Mouse (Mus musculus) Muller cell, postnatal 12 days (primary cell): ENCODE results near the gene Prim2.
"Not testable (repeated sequence)": the region's sequence is repeated elsewhere in the genome, so short reads cannot be mapped to it uniquely, and the experiment has no call there.

Source experiments
- DNase-seq: peaks from one replicate; pipeline ENCODE4 v3.0.0-alpha.2; 2015; ENCODE audit errors: inconsistent ontology term

Gene Prim2

GRCm38 (mm10) chr1:33650875-33651274, 18.7 kb downstream of the Prim2 start:
- no peak for DNase-seq

DNA sequence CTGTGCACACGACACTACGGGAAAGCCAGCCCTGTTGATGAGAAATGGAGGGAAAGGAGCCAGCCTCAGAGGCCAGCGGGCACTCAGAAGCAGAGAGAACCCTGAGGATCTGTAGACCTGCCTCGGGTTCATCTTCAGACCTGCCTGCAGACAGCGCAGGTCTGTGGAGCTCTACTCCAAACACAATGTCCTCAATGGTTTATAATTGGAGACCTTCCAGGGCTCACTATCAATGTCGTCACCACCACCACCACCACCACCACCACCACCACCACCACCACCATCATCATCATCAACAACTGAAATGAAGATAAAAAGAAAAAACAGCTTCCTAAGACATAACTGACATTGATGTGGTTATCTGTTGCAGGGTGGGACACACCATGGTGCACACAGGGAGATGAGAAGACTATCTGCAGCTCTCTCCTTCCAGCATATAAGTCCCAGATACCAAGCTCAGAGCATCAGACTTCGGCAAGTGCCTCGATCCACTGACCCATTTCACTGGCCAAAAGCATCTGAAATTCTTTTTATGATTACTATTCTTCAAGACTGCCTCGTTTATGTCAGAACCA, 20.0 kb downstream of the Prim2 start:
- no peak for DNase-seq

DNA sequence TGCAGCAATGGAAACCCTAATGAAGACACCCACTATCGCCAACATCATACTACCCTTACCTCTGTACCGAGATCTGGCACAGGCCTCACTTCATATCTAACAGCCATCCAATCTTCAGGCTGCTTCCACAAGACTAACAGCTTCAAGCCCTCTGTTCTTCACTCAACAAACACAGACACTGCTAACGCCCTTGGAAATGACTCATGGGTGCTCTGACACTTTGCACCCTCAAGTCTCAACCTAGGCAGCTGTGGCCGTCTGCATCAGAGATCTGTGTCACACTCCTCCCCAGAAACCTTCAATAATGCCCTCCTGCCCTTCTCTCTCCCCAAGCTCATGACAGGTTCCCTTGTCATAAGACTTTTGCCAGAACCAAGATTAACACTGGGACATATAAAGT, 20.6 kb downstream of the Prim2 start:
- DNase-seq = no peak

DNA sequence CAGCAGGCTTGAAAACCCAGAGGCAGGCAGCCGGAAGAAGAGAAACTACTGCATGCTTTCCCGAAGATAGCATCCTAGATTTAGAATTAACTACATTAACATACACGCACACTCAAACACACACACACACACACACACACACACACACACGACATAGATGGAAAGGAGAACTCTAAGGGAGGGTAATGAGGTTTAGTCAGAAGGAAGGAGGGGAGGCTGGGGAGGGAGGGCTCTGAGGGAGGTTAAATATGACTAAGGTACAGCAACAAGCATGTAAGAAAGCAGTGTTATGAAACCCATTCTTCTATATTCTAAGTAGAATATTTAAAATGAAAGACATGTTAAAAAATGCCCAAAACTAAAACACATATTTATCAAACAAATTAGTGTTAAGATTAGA, 21.9 kb downstream of the Prim2 start:
- no peak for DNase-seq

DNA sequence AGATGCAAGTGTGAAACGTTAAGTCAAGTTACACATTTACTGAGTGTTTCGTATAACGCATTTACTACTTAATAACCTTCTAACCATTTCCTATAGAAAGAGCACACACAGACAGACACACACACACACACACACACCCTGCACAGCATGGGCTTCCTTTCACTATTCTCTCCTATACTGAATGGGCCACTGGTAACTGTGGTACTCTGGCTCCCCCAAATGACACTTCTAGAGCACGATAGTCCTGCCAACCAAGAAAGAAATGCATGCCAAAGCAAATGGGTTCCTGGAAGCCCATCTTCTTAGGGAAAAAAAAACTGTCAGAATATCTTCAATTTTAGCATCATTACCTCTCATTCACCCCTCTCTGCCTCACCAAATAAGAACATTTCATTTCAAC, 22.4 kb downstream of the Prim2 start:
- peak; percentile 9 for DNase-seq

DNA sequence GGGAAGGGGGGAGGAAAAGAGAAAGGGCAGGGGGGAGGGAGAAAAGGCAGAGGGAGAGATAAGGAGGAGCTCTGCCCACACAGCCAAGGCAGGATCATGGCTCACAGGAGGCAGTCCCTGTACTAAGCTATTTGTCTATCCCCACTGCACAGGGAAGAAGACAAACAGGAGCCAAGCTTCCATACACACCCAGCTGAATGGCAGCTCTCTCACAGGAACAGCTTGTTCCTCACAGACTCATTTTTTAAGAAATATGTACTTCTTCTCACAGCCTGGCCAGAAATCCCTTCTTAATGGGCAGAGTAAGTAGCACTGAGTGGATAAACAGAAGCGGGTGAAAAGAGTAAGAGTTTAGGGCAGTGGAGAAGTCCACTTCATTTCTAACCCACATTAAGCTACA, 23.9 kb downstream of the Prim2 start:
- no peak for DNase-seq

- DNase-seq = no peak
These were observed 28.5 kb downstream of the Prim2 start for GRCm38 (mm10) chr1:33641139-33641538.

- no peak for DNase-seq
These were observed 29.5 kb downstream of the Prim2 start for GRCm38 (mm10) chr1:33640089-33640488.

DNA sequence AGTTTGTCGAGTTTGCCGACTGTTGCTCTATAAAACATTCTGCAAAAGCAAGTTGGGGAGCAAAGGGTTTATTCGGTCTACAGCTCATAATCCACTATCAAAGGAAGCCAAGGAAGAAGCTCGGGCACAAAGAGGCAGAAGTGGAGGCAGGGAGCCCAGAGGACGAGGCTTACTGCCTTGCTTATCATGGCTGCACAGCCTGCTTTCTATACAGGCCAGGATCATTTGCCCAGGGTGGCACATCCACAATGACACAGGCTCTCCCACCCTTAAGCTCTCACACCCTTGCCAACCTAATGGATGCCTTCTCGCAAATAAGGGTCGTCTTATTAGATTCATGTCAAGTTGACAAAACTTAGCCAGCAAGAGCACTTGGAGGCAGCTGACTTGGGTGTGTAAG, 30.4 kb downstream of the Prim2 start:
- no peak for DNase-seq

- DNase-seq = no peak
These were observed 31.8 kb downstream of the Prim2 start for GRCm38 (mm10) chr1:33637827-33638226.

DNA sequence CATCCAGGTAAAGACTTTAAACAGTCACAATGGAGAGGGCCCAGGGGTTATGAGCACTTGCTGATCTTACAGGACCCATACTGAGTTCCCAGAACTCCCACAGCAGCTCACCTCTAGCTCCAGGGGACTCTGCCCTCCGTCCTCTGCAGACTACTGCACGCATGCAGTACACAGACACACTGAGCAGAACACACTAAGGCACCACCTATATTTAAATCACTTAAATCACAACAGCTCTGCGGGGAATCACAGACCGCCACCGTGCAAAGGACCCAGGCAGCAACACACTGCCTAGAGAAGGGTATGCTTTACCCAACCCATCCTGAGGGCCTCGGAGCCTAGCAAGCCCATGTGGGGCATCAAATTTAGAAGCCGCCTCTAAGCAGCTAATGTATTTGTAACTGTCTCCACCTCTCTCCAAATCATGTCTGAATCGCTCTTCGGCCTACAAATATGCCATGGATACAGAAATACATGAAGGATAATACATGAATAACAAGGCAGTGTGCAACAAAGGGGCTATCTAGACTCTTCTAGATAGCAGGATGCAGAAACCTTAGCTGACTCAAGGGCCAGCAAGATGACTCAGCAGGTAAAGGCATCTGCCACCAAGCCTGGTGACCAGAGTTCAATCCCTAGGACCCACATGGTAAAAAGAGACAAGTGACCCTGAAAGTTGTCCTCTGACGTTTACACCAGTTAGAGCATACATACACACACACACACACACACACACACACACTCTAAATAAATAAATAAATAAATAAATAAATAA, 33.0 kb downstream of the Prim2 start:
- no peak for DNase-seq

GRCm38 (mm10) chr1:33631002-33631618, 38.5 kb downstream of the Prim2 start:
- DNase-seq = not testable (repeated sequence)

DNA sequence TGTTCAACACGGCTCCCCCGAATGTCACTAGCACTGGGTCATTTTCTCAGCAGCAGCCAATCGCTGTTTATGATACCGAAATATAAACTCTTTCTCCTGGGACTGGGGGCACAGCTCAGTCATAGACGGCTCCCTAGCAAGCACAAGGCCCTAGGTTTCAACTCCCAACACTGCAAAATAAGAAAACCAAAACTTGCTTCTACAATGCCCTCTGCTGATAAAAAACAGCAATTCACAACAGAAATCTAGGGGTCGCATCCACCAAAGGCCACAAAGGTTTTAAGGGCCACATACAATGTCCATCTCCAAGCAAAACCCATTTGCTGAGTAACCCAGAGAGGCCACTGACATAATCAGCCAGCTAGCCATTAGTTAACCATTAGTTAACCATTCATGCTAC, 41.8 kb downstream of the Prim2 start:
- DNase-seq = no peak

DNA sequence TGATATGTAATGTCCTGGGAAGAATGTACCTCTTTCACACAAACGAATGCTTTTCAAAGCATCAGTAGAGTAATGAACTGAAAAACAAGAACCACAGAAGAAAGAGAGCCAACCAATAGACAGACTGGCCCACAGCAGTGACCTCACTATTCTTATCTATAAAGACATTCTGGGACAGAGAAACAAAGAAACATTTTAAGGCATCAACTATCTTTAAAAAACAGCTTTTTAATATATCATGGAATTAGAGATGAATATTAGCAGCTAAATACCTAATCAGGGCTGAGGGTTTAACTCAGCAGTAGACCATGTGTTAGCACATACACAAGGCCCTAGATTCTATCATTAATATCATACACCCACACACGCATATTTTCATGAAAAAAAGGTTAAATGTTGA, 42.5 kb downstream of the Prim2 start:
- DNase-seq = no peak

DNA sequence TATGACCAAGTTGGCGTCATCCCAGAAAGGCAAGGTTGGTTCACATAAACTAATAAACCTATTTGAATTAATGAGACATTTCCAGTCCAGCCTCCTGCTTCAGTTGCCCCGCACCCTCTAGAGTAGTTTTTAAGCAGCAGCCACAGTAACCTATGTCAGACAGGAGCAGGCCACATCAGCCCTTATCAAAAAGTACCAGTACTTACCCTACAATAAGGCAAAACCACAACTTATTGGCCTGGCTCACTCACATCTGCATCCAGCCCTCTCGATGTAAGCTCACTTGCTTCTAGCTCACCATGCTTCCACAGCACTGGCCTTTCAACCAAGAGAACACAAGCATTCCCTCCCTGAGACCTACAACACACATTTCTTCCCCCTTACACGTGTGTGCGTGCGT, 44.7 kb downstream of the Prim2 start:
- no peak for DNase-seq

DNA sequence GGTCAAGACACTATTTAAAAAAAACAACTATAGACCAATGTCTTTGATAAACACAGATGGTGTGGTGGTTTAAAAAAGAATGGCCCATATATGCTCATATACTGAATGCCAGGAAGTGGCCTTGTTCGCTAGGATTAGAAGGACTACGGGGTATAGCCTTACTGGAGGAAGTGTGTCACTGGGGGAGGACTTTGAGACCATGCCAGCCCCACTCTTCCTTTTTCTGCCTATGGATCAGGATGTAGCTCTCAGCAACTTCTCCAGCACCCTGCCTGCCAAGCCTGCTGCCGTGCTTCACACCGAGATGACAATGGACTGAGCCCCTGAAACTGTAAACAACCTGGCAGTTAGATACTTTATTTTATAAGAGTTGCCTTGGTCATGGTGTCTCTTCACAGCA, 45.2 kb downstream of the Prim2 start:
- no peak for DNase-seq

DNA sequence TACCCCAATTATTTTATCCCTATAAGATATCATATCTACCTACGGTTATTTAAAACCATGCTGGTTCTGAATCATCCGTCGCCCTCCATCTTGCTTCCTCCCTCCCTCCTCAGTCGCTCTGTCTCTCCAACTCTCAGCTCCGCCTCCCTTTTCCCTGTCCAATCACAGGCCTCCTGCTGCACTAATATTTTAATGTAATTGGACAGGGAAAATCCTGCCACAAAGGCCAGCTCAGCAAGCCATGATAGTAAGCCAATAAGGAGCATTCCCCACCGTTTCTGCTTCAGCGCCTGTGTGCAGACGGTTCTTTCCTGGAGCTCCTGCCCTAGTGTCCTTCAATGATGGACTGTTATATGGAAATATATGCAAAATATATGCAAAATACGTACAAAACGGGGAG, 47.8 kb downstream of the Prim2 start:
- no peak for DNase-seq

- no peak for DNase-seq
These were observed 49.4 kb downstream of the Prim2 start for GRCm38 (mm10) chr1:33620091-33620788.

DNA sequence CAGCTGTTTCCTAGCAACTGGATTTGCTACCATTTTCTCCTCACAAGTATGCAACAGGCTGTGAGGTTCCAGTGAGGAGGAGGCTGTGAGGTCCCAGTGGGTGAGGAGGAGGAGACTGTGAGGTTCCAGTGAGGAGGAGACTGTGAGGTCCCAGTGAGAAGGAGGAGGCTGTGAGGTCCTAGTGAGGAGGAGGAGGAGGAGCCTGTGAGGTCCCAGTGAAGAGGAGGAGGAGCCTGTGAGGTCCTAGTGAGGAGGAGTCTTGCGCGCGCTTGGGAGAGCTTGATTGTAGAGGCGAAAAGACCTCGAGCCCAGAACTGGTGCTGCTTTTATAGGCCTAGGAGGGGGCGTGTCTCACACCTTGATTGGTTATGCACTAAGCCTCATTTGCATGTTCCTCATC, 53.0 kb downstream of the Prim2 start:
- DNase-seq = not testable (repeated sequence)

GRCm38 (mm10) chr1:33612100-33612499, 57.5 kb downstream of the Prim2 start:
- DNase-seq = peak; percentile 7

GRCm38 (mm10) chr1:33610026-33610721, 59.4 kb downstream of the Prim2 start:
- DNase-seq = peak; percentile 62

GRCm38 (mm10) chr1:33608133-33608532, 61.5 kb downstream of the Prim2 start:
- DNase-seq = no peak
